In genomic region chr7:80825843-80826403, GRCm38 (mm10) we compare ENCODE assay signal across 8 mouse cellular contexts. TPM values are rescaled to one million over a fixed set of nuclear protein-coding genes. Genes with fewer than 3 reads are reported as not detected.
DNase-seq lines count a peak whose midpoint lies in the region; ATAC-seq and TF ChIP-seq lines count a peak whose summit lies in the region.

Gene Iqgap1, minus strand, starts transcription at chr7:80825974.

- H3K4me1 ChIP-seq in lung, embryonic 15.5 days = peaks cover 23% of the 10 kb centered on the region
- 0 out of 2 replicates have a peak, but pooled peaks cover 4% of the 10 kb centered on the region for H3K4me1 ChIP-seq in heart, embryonic 11.5 days (ENCODE audit: control insufficient read depth, insufficient read depth, low read length)
- no peaks in the 10 kb centered on the region for H3K4me1 ChIP-seq in midbrain, embryonic 16.5 days (ENCODE audit: control insufficient read depth, insufficient read depth, low read length)

- 52% methylated on average over 11 of the region's 11 CpGs for WGBS in lung, embryonic 15.5 days
- WGBS in heart, embryonic 11.5 days (ENCODE audit: insufficient replicate concordance) = 65% methylated on average over 11 of the region's 11 CpGs
- 79% methylated on average over 11 of the region's 11 CpGs for WGBS in midbrain, embryonic 16.5 days

- peak within 1 kb of the TSS; percentile 12 for H3K27ac ChIP-seq in lung, embryonic 15.5 days
- H3K27ac ChIP-seq in heart, embryonic 11.5 days (ENCODE audit: low read depth, low read length) = no peak within 1 kb of the TSS
- H3K27ac ChIP-seq in midbrain, embryonic 16.5 days (ENCODE audit: low read length) = no peak within 1 kb of the TSS

- no peaks in the 10 kb centered on the region for H3K36me3 ChIP-seq in lung, embryonic 15.5 days
- no peaks in the 10 kb centered on the region for H3K36me3 ChIP-seq in heart, embryonic 11.5 days (ENCODE audit: control insufficient read depth, insufficient read depth, low read length)
- H3K36me3 ChIP-seq in midbrain, embryonic 16.5 days (ENCODE audit: control insufficient read depth, insufficient read depth, low read length) = no peaks in the 10 kb centered on the region

- ATAC-seq in lung, embryonic 15.5 days (ENCODE audit: borderline replicate concordance, extremely low read depth, low FRiP score, low TSS enrichment) = no peak
- no peak for ATAC-seq in heart, embryonic 11.5 days (replicated peaks; ENCODE audit: insufficient number of reproducible peaks, low FRiP score, low TSS enrichment)
- ATAC-seq in midbrain, embryonic 16.5 days = no peak

- no peak within 1 kb of the TSS for H3K4me3 ChIP-seq in lung, embryonic 15.5 days
- H3K4me3 ChIP-seq in heart, embryonic 11.5 days (ENCODE audit: low read depth, low read length) = no peak within 1 kb of the TSS
- no peak within 1 kb of the TSS for H3K4me3 ChIP-seq in midbrain, embryonic 16.5 days (ENCODE audit: low read depth, low read length)

- no peak within 1 kb of the TSS for H3K4me2 ChIP-seq in lung, embryonic 15.5 days
- H3K4me2 ChIP-seq in heart, embryonic 11.5 days = no peak within 1 kb of the TSS
- H3K4me2 ChIP-seq in midbrain, embryonic 16.5 days (ENCODE audit: low read length) = no peak within 1 kb of the TSS

- no peak within 1 kb of the TSS for H3K9ac ChIP-seq in lung, embryonic 15.5 days
- H3K9ac ChIP-seq in heart, embryonic 11.5 days (ENCODE audit: low read depth, low read length) = no peak within 1 kb of the TSS
- no peak within 1 kb of the TSS for H3K9ac ChIP-seq in midbrain, embryonic 16.5 days (ENCODE audit: low read depth, low read length)

- no peak for TF ChIP-seq POLR2A in brain, embryonic 14.5 days (IDR thresholded peaks at IDR 0.05; ENCODE audit: borderline replicate concordance, extremely low read depth, insufficient read depth, insufficient read length, poor library complexity, severe bottlenecking)

- no peaks in the 10 kb centered on the region for H3K27me3 ChIP-seq in lung, embryonic 15.5 days
- no peaks in the 10 kb centered on the region for H3K27me3 ChIP-seq in heart, embryonic 11.5 days (ENCODE audit: control insufficient read depth, insufficient read depth, low read length)
- no peaks in the 10 kb centered on the region for H3K27me3 ChIP-seq in midbrain, embryonic 16.5 days (ENCODE audit: control insufficient read depth, insufficient read depth, low read depth, low read length)

- TF ChIP-seq CTCF in brain, embryonic 14.5 days (IDR thresholded peaks at IDR 0.05; ENCODE audit: borderline replicate concordance, extremely low read depth, insufficient read depth, insufficient read length) = no peak

- no peak for DNase-seq in lung, postnatal 25 days (ENCODE audit: low spot score)
- no peak for DNase-seq in brain, embryonic 14.5 days (ENCODE audit: low read depth)
- DNase-seq in left cerebral cortex, adult 8-10 months (ENCODE audit: low spot score in 2 of 2) = no peak
- DNase-seq in frontal cortex, postnatal 10 days (ENCODE audit: low spot score in 2 of 2) = no peak
- no peak for DNase-seq in c-Kit-positive CD71-positive TER-119-positive erythroid progenitor cells, embryonic 14.5 days (ENCODE audit: low spot score)

- no peaks in the 10 kb centered on the region for H3K9me3 ChIP-seq in lung, embryonic 15.5 days
- H3K9me3 ChIP-seq in heart, embryonic 11.5 days (replicated peaks; ENCODE audit: control insufficient read depth, low read length) = no peaks in the 10 kb centered on the region
- no peaks in the 10 kb centered on the region for H3K9me3 ChIP-seq in midbrain, embryonic 16.5 days (replicated peaks; ENCODE audit: control insufficient read depth, low read length, poor library complexity, severe bottlenecking)

RNA-seq across cellular contexts. Expression of gene Iqgap1, which starts in this region (rescaled TPM):
- polyA plus RNA-seq in lung, embryonic 15.5 days (2015; fragmentation: Nextera tagmentation; extraction: Ambion mirVana) = 107 and 115 TPM in 2 replicates
- polyA plus RNA-seq in brain, embryonic 14.5 days (2012; rRNA removed) = 27.1 and 31.4 TPM in 2 replicates
- 33.5 and 35.9 TPM in 2 replicates for polyA plus RNA-seq in heart, embryonic 11.5 days (2014; fragmentation: Nextera tagmentation; extraction: Ambion mirVana)
- total RNA-seq in left cerebral cortex, adult 8-10 months (2022) = 10 to 100 TPM; 18.0 to 29.9 (median 24.9) TPM
- polyA plus RNA-seq in midbrain, embryonic 16.5 days (2015; fragmentation: Nextera tagmentation; extraction: Ambion mirVana) = 17.5 and 21.2 TPM in 2 replicates
